Mouse (Mus musculus): ENCODE data around the gene Mast1. TPM values are rescaled to one million over a fixed set of nuclear protein-coding genes. Genes with fewer than 3 reads are reported as not detected.

The Mast1 gene
- polyA plus RNA-seq, 1 experiment from 2014 or later = 79.8 TPM

- Histone ChIP-seq H3K27me3 (ENCODE audit: control insufficient read depth, insufficient read depth, low read length) (0 out of 2 replicates have a peak, but pooled peaks cover 4% of the 10 kb centered on the region), H3K4me1 (ENCODE audit: control insufficient read depth, insufficient read depth, low read length) (peaks cover 41% of the 10 kb centered on the region), H3K27ac (ENCODE audit: low read depth, low read length) (no peak overlapping the region), H3K4me2 (ENCODE audit: low read depth, low read length) (no peak overlapping the region), H3K4me3 (ENCODE audit: low read depth, low read length) (no peak overlapping the region), H3K9me3 (ENCODE audit: control insufficient read depth, low read length) (no peaks in the 10 kb centered on the region), H3K36me3 (ENCODE audit: control insufficient read depth, insufficient read depth, low read length) (peaks cover 24% of the 10 kb centered on the region), H3K9ac (replicated peaks; ENCODE audit: low read depth, low read length) (no peak overlapping the region)
- WGBS = 86% methylated on average over 8 of the region's 8 CpGs
- no peak for ATAC-seq (ENCODE audit: low read depth)
Observed at GRCm38 (mm10) chr8:84974543-84975142, 37.5 kb upstream of the Mast1 start.

- Histone ChIP-seq H3K4me1 (ENCODE audit: control insufficient read depth, insufficient read depth, low read length) (peaks cover 38% of the 10 kb centered on the region), H3K27ac (ENCODE audit: low read depth, low read length) (no peak overlapping the region), H3K27me3 (ENCODE audit: control insufficient read depth, insufficient read depth, low read length) (0 out of 2 replicates have a peak, but pooled peaks cover 4% of the 10 kb centered on the region), H3K4me2 (ENCODE audit: low read depth, low read length) (no peak overlapping the region), H3K9me3 (ENCODE audit: control insufficient read depth, low read length) (no peaks in the 10 kb centered on the region), H3K4me3 (ENCODE audit: low read depth, low read length) (no peak overlapping the region), H3K36me3 (ENCODE audit: control insufficient read depth, insufficient read depth, low read length) (peaks cover 24% of the 10 kb centered on the region), H3K9ac (replicated peaks; ENCODE audit: low read depth, low read length) (no peak overlapping the region)
- no peak for ATAC-seq (ENCODE audit: low read depth)
- 64% methylated on average over 4 of the region's 4 CpGs for WGBS
Observed at GRCm38 (mm10) chr8:84973803-84974542, 36.8 kb upstream of the Mast1 start.

GRCm38 (mm10) chr8:84973079-84973478, 35.9 kb upstream of the Mast1 start:
- peaks cover 39% of the 10 kb centered on the region for H3K4me1 ChIP-seq (ENCODE audit: control insufficient read depth, insufficient read depth, low read length)
- H3K4me2 ChIP-seq (ENCODE audit: low read depth, low read length) = no peak overlapping the region
- H3K4me3 ChIP-seq (ENCODE audit: low read depth, low read length) = no peak overlapping the region
- no peak for ATAC-seq (ENCODE audit: low read depth)
- no peak overlapping the region for H3K27ac ChIP-seq (ENCODE audit: low read depth, low read length)
- 0 out of 2 replicates have a peak, but pooled peaks cover 4% of the 10 kb centered on the region for H3K27me3 ChIP-seq (ENCODE audit: control insufficient read depth, insufficient read depth, low read length)
- H3K36me3 ChIP-seq (ENCODE audit: control insufficient read depth, insufficient read depth, low read length) = peaks cover 24% of the 10 kb centered on the region
- WGBS = 100% methylated on average over 1 of the region's 1 CpGs
- no peak overlapping the region for H3K9ac ChIP-seq (replicated peaks; ENCODE audit: low read depth, low read length)
- no peaks in the 10 kb centered on the region for H3K9me3 ChIP-seq (ENCODE audit: control insufficient read depth, low read length)

- 72% methylated on average over 5 of the region's 5 CpGs for WGBS
- H3K4me1 ChIP-seq (ENCODE audit: control insufficient read depth, insufficient read depth, low read length) = peaks cover 20% of the 10 kb centered on the region
- H3K27ac ChIP-seq (ENCODE audit: low read depth, low read length) = no peak overlapping the region
- peaks cover 24% of the 10 kb centered on the region for H3K36me3 ChIP-seq (ENCODE audit: control insufficient read depth, insufficient read depth, low read length)
- H3K4me2 ChIP-seq (ENCODE audit: low read depth, low read length) = peak overlapping the region; percentile 90
- no peaks in the 10 kb centered on the region for H3K27me3 ChIP-seq (ENCODE audit: control insufficient read depth, insufficient read depth, low read length)
- H3K9ac ChIP-seq (replicated peaks; ENCODE audit: low read depth, low read length) = peak overlapping the region; percentile 8; the same call in 1 of the 2 replicates
- no peak for ATAC-seq (ENCODE audit: low read depth)
- H3K4me3 ChIP-seq (ENCODE audit: low read depth, low read length) = peak overlapping the region; percentile 80
- H3K9me3 ChIP-seq (ENCODE audit: control insufficient read depth, low read length) = no peaks in the 10 kb centered on the region
Observed at GRCm38 (mm10) chr8:84970913-84971312, 33.8 kb upstream of the Mast1 start.

- peak overlapping the region; percentile 80 for H3K4me3 ChIP-seq (ENCODE audit: low read depth, low read length)
- peak overlapping the region; percentile 94 for H3K9ac ChIP-seq (replicated peaks; ENCODE audit: low read depth, low read length)
- peak overlapping the region; percentile 74 for H3K27ac ChIP-seq (ENCODE audit: low read depth, low read length)
- peaks cover 24% of the 10 kb centered on the region for H3K36me3 ChIP-seq (ENCODE audit: control insufficient read depth, insufficient read depth, low read length)
- no peaks in the 10 kb centered on the region for H3K27me3 ChIP-seq (ENCODE audit: control insufficient read depth, insufficient read depth, low read length)
- WGBS = 9% methylated on average over 21 of the region's 21 CpGs
- H3K4me1 ChIP-seq (ENCODE audit: control insufficient read depth, insufficient read depth, low read length) = peaks cover 19% of the 10 kb centered on the region
- H3K4me2 ChIP-seq (ENCODE audit: low read depth, low read length) = peak overlapping the region; percentile 90
- ATAC-seq (ENCODE audit: low read depth) = no peak
- H3K9me3 ChIP-seq (ENCODE audit: control insufficient read depth, low read length) = no peaks in the 10 kb centered on the region
Observed at GRCm38 (mm10) chr8:84970135-84970790, 33.1 kb upstream of the Mast1 start.

- ATAC-seq (ENCODE audit: low read depth) = peak; percentile 79
- no peaks in the 10 kb centered on the region for H3K9me3 ChIP-seq (ENCODE audit: control insufficient read depth, low read length)
- peak within 1 kb of the TSS; percentile 90 for H3K4me2 ChIP-seq (ENCODE audit: low read depth, low read length)
- H3K9ac ChIP-seq (replicated peaks; ENCODE audit: low read depth, low read length) = peak within 1 kb of the TSS; percentile 94
- peaks cover 24% of the 10 kb centered on the region for H3K4me1 ChIP-seq (ENCODE audit: control insufficient read depth, insufficient read depth, low read length)
- H3K36me3 ChIP-seq (ENCODE audit: control insufficient read depth, insufficient read depth, low read length) = peaks cover 24% of the 10 kb centered on the region
- no peaks in the 10 kb centered on the region for H3K27me3 ChIP-seq (ENCODE audit: control insufficient read depth, insufficient read depth, low read length)
- peak within 1 kb of the TSS; percentile 80 for H3K4me3 ChIP-seq (ENCODE audit: low read depth, low read length)
- peak within 1 kb of the TSS; percentile 74 for H3K27ac ChIP-seq (ENCODE audit: low read depth, low read length)
- WGBS = under 1% methylated on average over 56 of the region's 56 CpGs
Observed at GRCm38 (mm10) chr8:84969241-84970134, 32.3 kb upstream of the Mast1 start, which contains the start of the genes Gm49661, Prdx2 and Rnaseh2a. Gene Gm49661, minus strand, starts transcription at chr8:84969433. Gene Prdx2, plus strand, starts transcription at chr8:84969587. Gene Rnaseh2a, minus strand, starts transcription at chr8:84969767.

GRCm38 (mm10) chr8:84968650-84969049, 31.5 kb upstream of the Mast1 start:
- Histone ChIP-seq H3K9me3 (ENCODE audit: control insufficient read depth, low read length) (no peaks in the 10 kb centered on the region), H3K27me3 (ENCODE audit: control insufficient read depth, insufficient read depth, low read length) (no peaks in the 10 kb centered on the region), H3K4me3 (ENCODE audit: low read depth, low read length) (peak overlapping the region; percentile 80), H3K4me2 (ENCODE audit: low read depth, low read length) (peak overlapping the region; percentile 90), H3K36me3 (ENCODE audit: control insufficient read depth, insufficient read depth, low read length) (peaks cover 24% of the 10 kb centered on the region), H3K27ac (ENCODE audit: low read depth, low read length) (peak overlapping the region; percentile 74; the same call in 1 of the 2 replicates), H3K4me1 (ENCODE audit: control insufficient read depth, insufficient read depth, low read length) (peaks cover 21% of the 10 kb centered on the region), H3K9ac (replicated peaks; ENCODE audit: low read depth, low read length) (peak overlapping the region; percentile 94)
- ATAC-seq (ENCODE audit: low read depth) = no peak
- 11% methylated on average over 2 of the region's 2 CpGs for WGBS

GRCm38 (mm10) chr8:84967532-84968304, 30.6 kb upstream of the Mast1 start:
- Histone ChIP-seq H3K4me2 (ENCODE audit: low read depth, low read length) (no peak overlapping the region), H3K9me3 (ENCODE audit: control insufficient read depth, low read length) (no peaks in the 10 kb centered on the region), H3K9ac (replicated peaks; ENCODE audit: low read depth, low read length) (no peak overlapping the region), H3K36me3 (ENCODE audit: control insufficient read depth, insufficient read depth, low read length) (peaks cover 14% of the 10 kb centered on the region), H3K27ac (ENCODE audit: low read depth, low read length) (no peak overlapping the region), H3K4me3 (ENCODE audit: low read depth, low read length) (no peak overlapping the region), H3K27me3 (ENCODE audit: control insufficient read depth, insufficient read depth, low read length) (no peaks in the 10 kb centered on the region), H3K4me1 (ENCODE audit: control insufficient read depth, insufficient read depth, low read length) (peaks cover 21% of the 10 kb centered on the region)
- ATAC-seq (ENCODE audit: low read depth) = no peak
- WGBS = 90% methylated on average over 13 of the region's 13 CpGs
